Mouse (Mus musculus): ENCODE data around the gene Aspscr1.

- no peak for TF ChIP-seq CTCF (IDR thresholded peaks at IDR 0.05; ENCODE audit: low read depth, low read length)
- TF ChIP-seq POLR2A (IDR thresholded peaks at IDR 0.05; ENCODE audit: borderline replicate concordance, low read depth, low read length), result no peak
These were observed 30.9 kb upstream of the Aspscr1 start for GRCm38 (mm10) chr11:120641869-120642268.
